Mouse (Mus musculus): ENCODE measurements around the gene Foxf2.

Gene Foxf2

GRCm38 (mm10) chr13:31626183-31626801, 676 bp downstream of the Foxf2 start:
- in situ Hi-C loops (cut with MboI, MseI) = loop anchor here (5.0 kb wide), 4 partner anchors 64 to 1069 kb away; no protein-coding TSS in a partner anchor

DNA sequence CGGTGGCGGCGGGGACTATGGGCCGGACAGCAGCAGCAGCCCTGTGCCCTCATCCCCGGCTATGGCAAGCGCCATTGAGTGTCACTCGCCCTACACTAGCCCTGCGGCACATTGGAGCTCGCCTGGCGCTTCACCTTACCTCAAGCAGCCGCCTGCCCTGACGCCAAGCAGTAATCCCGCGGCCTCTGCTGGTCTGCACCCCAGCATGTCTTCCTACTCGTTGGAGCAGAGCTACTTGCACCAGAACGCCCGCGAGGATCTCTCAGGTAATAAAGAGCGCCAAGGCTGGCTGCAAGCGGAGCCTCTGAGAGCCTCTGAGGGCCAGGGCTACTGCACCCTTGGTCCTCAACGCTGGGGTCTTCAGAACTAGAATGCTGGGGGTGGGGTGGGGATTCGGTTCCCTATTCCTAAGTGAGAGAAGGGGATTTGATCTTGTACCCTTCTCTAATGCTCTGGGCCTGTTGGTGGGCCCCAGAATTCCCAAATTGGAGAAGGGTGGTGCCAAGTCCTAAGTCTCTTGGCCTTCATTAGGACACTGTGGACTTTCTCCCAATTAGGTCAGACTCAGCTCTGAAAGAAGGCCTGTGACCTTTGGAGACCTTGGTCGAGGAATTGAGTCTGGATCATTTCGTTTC, 1.5 kb downstream of the Foxf2 start:
- in situ Hi-C loops (cut with MboI, MseI) = loop anchor here (5.0 kb wide), 4 partner anchors 65 to 1070 kb away; no protein-coding TSS in a partner anchor

GRCm38 (mm10) chr13:31627864-31628690, 2.5 kb downstream of the Foxf2 start:
- in situ Hi-C loops (cut with MboI, MseI) = loop anchor here (5.0 kb wide), 4 partner anchors 66 to 1071 kb away; no protein-coding TSS in a partner anchor

GRCm38 (mm10) chr13:31628691-31629180, 3.1 kb downstream of the Foxf2 start:
- in situ Hi-C loops (cut with MboI, MseI) = loop anchor here (5.0 kb wide), 4 partner anchors 66 to 1071 kb away; no protein-coding TSS in a partner anchor

DNA sequence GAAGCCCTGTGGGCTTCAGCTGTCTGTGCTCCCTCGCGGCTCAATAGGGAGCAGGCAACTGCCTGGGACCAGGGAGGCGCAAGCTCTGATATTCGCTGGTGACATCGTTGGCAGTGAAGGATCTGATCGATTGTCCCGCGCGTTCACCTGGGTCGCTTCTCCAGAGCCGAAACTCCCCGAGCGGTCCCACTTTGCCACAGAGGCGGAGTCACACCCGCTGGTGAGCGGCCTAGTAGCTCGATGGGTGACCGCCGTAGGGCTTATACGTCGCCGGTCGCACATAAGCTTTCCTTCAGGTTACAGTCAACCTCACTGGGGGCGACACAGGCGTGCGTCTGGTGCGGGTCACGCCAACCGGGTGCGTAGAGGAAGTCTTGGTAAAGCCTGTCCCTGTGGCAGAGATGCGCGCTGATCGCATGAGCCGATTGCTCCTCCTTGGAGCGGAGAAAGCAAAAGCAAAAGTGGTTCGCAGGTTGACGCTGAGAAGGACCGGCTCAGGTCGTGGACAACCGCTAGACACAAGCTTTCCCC, 3.8 kb downstream of the Foxf2 start:
- in situ Hi-C loops (cut with MboI, MseI) = loop anchor here (5.0 kb wide), 4 partner anchors 67 to 1072 kb away; no protein-coding TSS in a partner anchor

DNA sequence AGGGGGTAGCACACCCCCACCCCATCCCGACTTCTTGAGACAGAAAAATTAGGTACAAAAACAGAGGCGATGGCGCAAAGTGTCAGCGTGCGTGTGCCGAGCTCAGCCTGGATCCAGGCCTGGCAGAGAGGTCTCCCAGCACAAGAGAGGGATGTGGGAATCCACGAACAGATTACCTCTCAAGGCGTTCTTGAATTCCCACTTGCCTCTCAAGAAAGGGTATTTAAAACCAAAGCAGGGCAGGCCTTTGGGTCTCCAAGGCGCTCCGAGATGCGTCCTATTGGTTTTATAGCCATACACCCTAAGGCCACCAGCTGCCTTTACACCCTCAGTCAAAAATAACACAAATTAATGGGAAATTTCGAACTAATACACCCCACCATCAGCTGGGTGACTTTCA, 4.4 kb downstream of the Foxf2 start:
- in situ Hi-C loops (cut with MboI, MseI) = no loop called here

- in situ Hi-C loops (cut with MboI, MseI) = no loop called here
Observed at GRCm38 (mm10) chr13:31630551-31630950, 4.9 kb downstream of the Foxf2 start.

- in situ Hi-C loops (cut with MboI, MseI) = no loop called here
Observed at GRCm38 (mm10) chr13:31631291-31631690, 5.7 kb downstream of the Foxf2 start.

- in situ Hi-C loops (cut with MboI, MseI) = no loop called here
Observed at GRCm38 (mm10) chr13:31632450-31632849, 6.8 kb downstream of the Foxf2 start.

DNA sequence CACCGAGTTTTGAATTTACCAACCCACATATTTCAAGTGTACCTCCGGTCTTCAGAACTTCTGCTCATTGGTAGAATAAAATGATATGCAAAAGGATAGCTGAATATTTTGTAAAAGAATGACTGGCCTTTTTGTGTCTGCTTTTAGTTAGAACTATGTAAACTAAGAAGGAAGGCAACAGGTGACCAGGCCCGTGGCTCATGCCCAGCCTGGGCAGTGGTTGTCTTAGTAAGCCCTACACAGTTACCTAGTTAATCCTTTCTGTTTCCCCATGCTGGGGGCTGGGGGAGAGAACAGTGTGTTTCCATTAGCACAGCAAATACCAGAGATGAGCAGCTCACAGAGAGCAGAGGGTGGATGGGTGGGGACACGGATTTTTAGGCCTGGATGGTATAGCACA, 7.6 kb downstream of the Foxf2 start:
- in situ Hi-C loops (cut with MboI, MseI) = no loop called here

- in situ Hi-C loops (cut with MboI, MseI) = no loop called here
Observed at GRCm38 (mm10) chr13:31635546-31635945, 9.9 kb downstream of the Foxf2 start.

DNA sequence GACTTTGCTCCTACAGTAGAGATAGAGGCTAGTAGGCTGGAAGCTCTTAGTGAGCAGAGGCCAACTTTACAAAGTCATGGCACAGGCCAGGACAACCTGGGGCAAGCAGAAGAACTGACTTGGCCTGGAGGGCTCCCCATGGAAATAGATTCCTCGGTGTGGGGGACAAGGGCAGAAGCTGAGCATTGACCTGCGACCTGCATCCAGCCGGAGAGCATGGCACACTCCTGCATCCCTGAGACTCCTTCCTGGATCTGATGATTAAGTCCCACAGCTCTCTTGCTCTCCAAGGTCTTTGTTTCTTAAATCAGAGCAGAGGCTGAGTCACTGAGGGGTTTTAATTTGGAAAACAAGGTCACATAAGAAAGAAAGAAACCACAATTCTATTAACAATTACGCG, 15.9 kb downstream of the Foxf2 start:
- in situ Hi-C loops (cut with MboI, MseI) = no loop called here

DNA sequence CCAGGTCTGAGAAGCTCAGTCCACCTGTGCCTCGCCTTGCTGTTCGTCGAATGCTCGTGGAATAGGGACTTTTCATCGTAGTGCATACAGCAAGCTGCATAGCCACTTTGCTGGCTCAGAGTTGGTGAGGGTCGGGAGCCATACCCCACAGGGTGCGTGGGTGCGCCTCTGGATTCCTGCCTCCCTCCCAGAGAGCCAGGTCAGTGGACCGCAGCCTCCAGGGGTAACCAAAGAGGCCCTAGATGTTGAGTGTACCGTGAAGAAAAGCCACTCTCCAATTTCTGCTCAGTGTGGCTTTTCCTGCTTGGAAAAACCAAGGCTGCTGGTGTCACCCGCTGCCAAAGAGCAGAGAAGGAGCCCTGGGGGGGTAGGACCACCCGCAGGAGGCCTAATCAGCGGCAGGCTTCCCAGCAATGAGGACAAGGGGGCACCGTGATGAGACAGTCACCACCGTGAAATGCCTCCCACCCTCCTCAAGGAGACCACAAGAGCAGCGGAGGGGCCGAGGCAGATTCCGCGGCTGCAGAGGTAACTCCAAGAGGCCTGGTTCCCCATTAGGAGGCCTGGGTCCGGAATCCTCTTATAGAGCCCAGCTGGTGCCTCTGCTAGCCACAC, 26.6 kb downstream of the Foxf2 start:
- in situ Hi-C loops (cut with MboI, MseI) = no loop called here

DNA sequence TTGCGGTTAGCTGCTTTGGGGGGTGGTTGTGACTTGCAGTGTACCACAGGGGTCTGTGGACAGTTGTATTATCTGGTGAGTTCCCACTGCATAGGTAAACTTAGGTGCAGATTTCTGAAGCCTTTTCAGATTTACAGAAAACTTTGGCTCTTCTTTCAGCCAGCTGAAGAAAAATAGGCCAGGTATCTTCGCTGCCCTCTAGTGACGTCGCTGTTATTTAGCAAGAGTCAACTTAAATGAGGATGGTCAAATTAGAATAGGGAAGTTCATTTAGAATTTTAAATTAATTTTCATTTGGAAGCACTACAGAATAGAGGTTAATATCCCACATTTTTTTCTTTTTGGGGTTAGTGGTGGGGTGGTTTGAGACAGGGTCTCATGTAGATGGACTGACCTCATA, 30.6 kb downstream of the Foxf2 start:
- in situ Hi-C loops (cut with MboI, MseI) = no loop called here

- in situ Hi-C loops (cut with MboI, MseI) = no loop called here
Observed at GRCm38 (mm10) chr13:31658212-31658611, 32.6 kb downstream of the Foxf2 start.

- in situ Hi-C loops (cut with MboI, MseI) = no loop called here
Observed at GRCm38 (mm10) chr13:31658963-31659362, 33.3 kb downstream of the Foxf2 start.

DNA sequence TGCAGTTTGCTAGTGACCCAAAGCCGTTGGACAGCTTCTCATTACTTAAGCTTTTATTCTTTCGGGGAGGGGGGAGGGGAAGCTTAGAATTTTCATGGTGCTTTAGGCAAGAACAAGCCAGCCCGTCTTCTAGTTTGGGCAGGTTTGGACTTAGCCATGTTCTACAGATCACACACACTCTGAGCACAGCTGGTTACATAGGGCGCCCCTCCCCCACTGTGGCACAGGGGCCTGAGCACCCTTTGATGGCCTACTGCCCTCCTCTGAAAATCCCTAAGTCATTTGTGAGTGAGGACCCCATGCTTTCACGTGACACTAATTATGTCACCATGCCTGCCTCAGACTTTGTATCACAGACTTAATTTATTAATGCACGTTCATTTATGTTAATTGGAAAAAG, 35.6 kb downstream of the Foxf2 start:
- in situ Hi-C loops (cut with MboI, MseI) = no loop called here

- in situ Hi-C loops (cut with MboI, MseI) = no loop called here
Observed at GRCm38 (mm10) chr13:31665376-31665775, 39.8 kb downstream of the Foxf2 start.

GRCm38 (mm10) chr13:31667919-31668524, 42.4 kb downstream of the Foxf2 start:
- in situ Hi-C loops (cut with MboI, MseI) = no loop called here

GRCm38 (mm10) chr13:31672093-31672492, 46.5 kb downstream of the Foxf2 start:
- in situ Hi-C loops (cut with MboI, MseI) = no loop called here

All from T-helper 1 cell (primary cell).